ENCODE assay signal across 9 mouse cellular contexts in the genomic region with DNA sequence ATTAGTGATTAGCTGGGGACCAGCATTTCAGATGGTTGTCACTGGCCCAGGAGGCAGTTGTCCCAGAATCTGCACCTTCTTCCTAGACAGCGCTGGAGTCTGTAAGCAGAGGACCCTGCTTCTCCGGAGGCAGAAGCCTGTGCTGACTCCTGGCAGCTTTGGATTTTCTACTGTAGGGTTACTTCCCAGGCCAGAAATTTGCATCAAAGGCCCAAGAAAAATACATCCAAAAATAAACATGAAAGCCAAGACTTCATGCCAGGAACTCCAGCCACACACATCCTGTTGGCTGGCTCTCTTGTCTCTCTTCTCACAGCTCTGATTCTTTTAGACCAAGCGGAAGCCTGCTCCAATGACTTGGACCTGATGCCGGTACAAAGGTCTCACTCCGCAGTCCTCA.
DNase-seq lines count a peak whose midpoint lies in the region; ATAC-seq and TF ChIP-seq lines count a peak whose summit lies in the region.
"Had no signal": no experiment of that assay in that cellular context is flagged by ENCODE, and none has a peak within 500 bp of the region (broad histone marks: within the 10 kb centered on the region; RNA-seq: fewer than 3 reads in every experiment).

No protein-coding gene starts in this region.

- H3K4me1 ChIP-seq in liver, postnatal 0 days (ENCODE audit: insufficient read depth) = no peaks in the 10 kb centered on the region
- H3K4me1 ChIP-seq in liver, embryonic 12.5 days = 0 out of 2 replicates have a peak, but pooled peaks cover 4% of the 10 kb centered on the region
- H3K4me1 ChIP-seq in intestine, postnatal 0 days (replicated peaks; ENCODE audit: control insufficient read depth, insufficient read depth, low read length) = no peaks in the 10 kb centered on the region

- no peaks in the 10 kb centered on the region for H3K27me3 ChIP-seq in liver, postnatal 0 days (ENCODE audit: insufficient read depth, low read length)
- no peaks in the 10 kb centered on the region for H3K27me3 ChIP-seq in liver, embryonic 12.5 days (replicated peaks)
- no peaks in the 10 kb centered on the region for H3K27me3 ChIP-seq in intestine, postnatal 0 days (replicated peaks; ENCODE audit: control insufficient read depth, insufficient read depth, low read length)

- TF ChIP-seq EP300 in liver, postnatal 0 days (IDR thresholded peaks at IDR 0.05; ENCODE audit: low read depth) = no peak

- 68% methylated on average over 5 of the region's 5 CpGs for WGBS in liver, postnatal 0 days (ENCODE audit: insufficient replicate concordance)
- 68% methylated on average over 5 of the region's 5 CpGs for WGBS in liver, embryonic 12.5 days (ENCODE audit: insufficient replicate concordance)
- WGBS in intestine, postnatal 0 days = 68% methylated on average over 5 of the region's 5 CpGs

- no peak overlapping the region; the same call in 1 of the 2 replicates for H3K9ac ChIP-seq in liver, postnatal 0 days (replicated peaks)
- no peak overlapping the region for H3K9ac ChIP-seq in liver, embryonic 12.5 days
- H3K9ac ChIP-seq in intestine, postnatal 0 days (ENCODE audit: low read depth, low read length) = no peak overlapping the region

- peak overlapping the region; percentile 13; the same call in 1 of the 2 replicates for H3K4me2 ChIP-seq in liver, postnatal 0 days (ENCODE audit: low read depth, low read length)
- no peak overlapping the region for H3K4me2 ChIP-seq in liver, embryonic 12.5 days
- H3K4me2 ChIP-seq in intestine, postnatal 0 days (replicated peaks; ENCODE audit: low read depth) = peak overlapping the region; percentile 31

- H3K27ac ChIP-seq in liver, postnatal 0 days (ENCODE audit: low read depth) = no peak overlapping the region
- no peak overlapping the region for H3K27ac ChIP-seq in liver, embryonic 12.5 days
- no peak overlapping the region; the same call in 1 of the 2 replicates for H3K27ac ChIP-seq in intestine, postnatal 0 days (ENCODE audit: low read depth, low read length)

- no peak for DNase-seq in liver, postnatal 0 days
- DNase-seq in heart, adult 9 months (ENCODE audit: low spot score in 2 of 2) = peak; percentile 48 to 70
- DNase-seq in lung, postnatal 36 days = peak; percentile 62
- no peak for DNase-seq in retina, postnatal 1 day
- no peak for DNase-seq in gastrocnemius, postnatal 10 days
- DNase-seq in urinary bladder, postnatal 4 days (ENCODE audit: low spot score in 2 of 2) = no peak
- DNase-seq: thymus, postnatal 25 days had no signal

- H3K9me3 ChIP-seq in liver, postnatal 0 days (ENCODE audit: low read length) = no peaks in the 10 kb centered on the region
- no peaks in the 10 kb centered on the region for H3K9me3 ChIP-seq in liver, embryonic 12.5 days (replicated peaks)
- no peaks in the 10 kb centered on the region for H3K9me3 ChIP-seq in intestine, postnatal 0 days (ENCODE audit: control insufficient read depth)

- no peaks in the 10 kb centered on the region for H3K36me3 ChIP-seq in liver, postnatal 0 days (replicated peaks; ENCODE audit: insufficient read depth, low read length)
- no peaks in the 10 kb centered on the region for H3K36me3 ChIP-seq in liver, embryonic 12.5 days
- no peaks in the 10 kb centered on the region for H3K36me3 ChIP-seq in intestine, postnatal 0 days (ENCODE audit: control insufficient read depth, insufficient read depth)

- H3K4me3 ChIP-seq in liver, postnatal 0 days (ENCODE audit: low read depth, low read length) = no peak overlapping the region
- no peak overlapping the region for H3K4me3 ChIP-seq in liver, embryonic 12.5 days
- peak overlapping the region; percentile 24 for H3K4me3 ChIP-seq in intestine, postnatal 0 days (ENCODE audit: low read depth, low read length)

- ATAC-seq in liver, postnatal 0 days = no peak
- no peak for ATAC-seq in liver, embryonic 12.5 days
- ATAC-seq in intestine, postnatal 0 days = no peak

- TF ChIP-seq CTCF in liver, postnatal 0 days (IDR thresholded peaks at IDR 0.05; ENCODE audit: low read depth) = no peak
- TF ChIP-seq CTCF in intestine, postnatal 0 days (IDR thresholded peaks at IDR 0.05; ENCODE audit: low read depth) = no peak

Comparison
In these comparisons a context has a peak if more than half of its experiments do, and no peak if none do; other contexts are left out.
1. DNase-seq: peak in heart, adult 9 months (2 of 2) and lung, postnatal 36 days (single experiment); none in liver, postnatal 0 days (single experiment), retina, postnatal 1 day (single experiment), gastrocnemius, postnatal 10 days (single experiment) and urinary bladder, postnatal 4 days (0 of 2).